Mouse (Mus musculus): ENCODE measurements around the gene Ckm.
A peak's percentile ranks its signal among the peaks of the same experiment; 100 is the strongest.

The Ckm gene

GRCm38 (mm10) chr7:19404476-19404875 is at the start of gene Ckm:
TSS of gene Ckm (plus strand) at chr7:19404776.
- no peak for DNase-seq (ENCODE audit: extremely low read depth, low read depth)

GRCm38 (mm10) chr7:19354991-19355390 is 49.6 kb upstream of the Ckm start:
- no peak for DNase-seq (ENCODE audit: extremely low read depth, low read depth)

GRCm38 (mm10) chr7:19356311-19356710 is 48.3 kb upstream of the Ckm start:
- DNase-seq (ENCODE audit: extremely low read depth, low read depth): no peak

GRCm38 (mm10) chr7:19357381-19358375 is 46.9 kb upstream of the Ckm start:
- no peak for DNase-seq (ENCODE audit: extremely low read depth, low read depth)

GRCm38 (mm10) chr7:19358634-19359033 is 45.9 kb upstream of the Ckm start:
- DNase-seq (ENCODE audit: extremely low read depth, low read depth): no peak

GRCm38 (mm10) chr7:19359299-19359891 is 45.2 kb upstream of the Ckm start, which contains the start of the genes Cd3eap and Ppp1r13l:
TSS of gene Cd3eap (minus strand) at chr7:19359483.
TSS of gene Ppp1r13l (plus strand) at chr7:19359749.
- peak; percentile 90 for DNase-seq (ENCODE audit: extremely low read depth, low read depth)

GRCm38 (mm10) chr7:19359892-19360641 is 44.5 kb upstream of the Ckm start:
- no peak for DNase-seq (ENCODE audit: extremely low read depth, low read depth)

GRCm38 (mm10) chr7:19360944-19361343 is 43.6 kb upstream of the Ckm start:
- peak; percentile 86 for DNase-seq (ENCODE audit: extremely low read depth, low read depth)

- peak; percentile 74 for DNase-seq (ENCODE audit: extremely low read depth, low read depth)
These were observed 42.9 kb upstream of the Ckm start for GRCm38 (mm10) chr7:19361720-19362119.

GRCm38 (mm10) chr7:19362276-19362675 is 42.3 kb upstream of the Ckm start:
- no peak for DNase-seq (ENCODE audit: extremely low read depth, low read depth)

GRCm38 (mm10) chr7:19363881-19364280 is 40.7 kb upstream of the Ckm start:
- no peak for DNase-seq (ENCODE audit: extremely low read depth, low read depth)

- DNase-seq (ENCODE audit: extremely low read depth, low read depth): no peak
These were observed 39.2 kb upstream of the Ckm start for GRCm38 (mm10) chr7:19365376-19365775.

GRCm38 (mm10) chr7:19368380-19368779 is 36.2 kb upstream of the Ckm start:
- DNase-seq (ENCODE audit: extremely low read depth, low read depth): no peak

- DNase-seq (ENCODE audit: extremely low read depth, low read depth): no peak
These were observed 34.7 kb upstream of the Ckm start for GRCm38 (mm10) chr7:19369823-19370425.

GRCm38 (mm10) chr7:19373367-19373766 is 31.2 kb upstream of the Ckm start:
- DNase-seq (ENCODE audit: extremely low read depth, low read depth): no peak

GRCm38 (mm10) chr7:19375368-19375767 is 29.2 kb upstream of the Ckm start:
- DNase-seq (ENCODE audit: extremely low read depth, low read depth): no peak

- no peak for DNase-seq (ENCODE audit: extremely low read depth, low read depth)
These were observed 28.6 kb upstream of the Ckm start for GRCm38 (mm10) chr7:19376019-19376418.

GRCm38 (mm10) chr7:19378049-19378448 is 26.5 kb upstream of the Ckm start:
- no peak for DNase-seq (ENCODE audit: extremely low read depth, low read depth)

- DNase-seq (ENCODE audit: extremely low read depth, low read depth): peak; percentile 95
These were observed 23.0 kb upstream of the Ckm start, which contains the start of gene Ercc2 for GRCm38 (mm10) chr7:19381377-19382165. TSS of gene Ercc2 (plus strand) at chr7:19382010.

GRCm38 (mm10) chr7:19382166-19382541 is 22.4 kb upstream of the Ckm start:
- DNase-seq (ENCODE audit: extremely low read depth, low read depth): no peak

All from MEL-GATA-1-ER (cell line).